Mouse (Mus musculus) erythroblast, adult 5-6 weeks (primary cell): ENCODE data around the gene Atl1. TPM values are rescaled to one million over a fixed set of nuclear protein-coding genes. Genes with fewer than 3 reads are reported as not detected.

Experiments
- ATAC-seq: replicated peaks from 2 replicates; pipeline ENCODE4 v1.8.0; 2016; ENCODE audit warnings: moderate number of reproducible peaks, mild to moderate bottlenecking, moderate TSS enrichment, inconsistent platforms; ENCODE audit not compliant: poor library complexity, low FRiP score, severe bottlenecking
- total RNA-seq, 2 experiments: library from RNA; stranded (forward) in 1 of 2; stranded (reverse) in 1 of 2; fragments of 150-400 nt in 1 of 2; fragments of 200-764, 138-1000 nt in 1 of 2; gene quantifications; 2 replicates each; pipeline versions ENCODE4 v1.2.3 to v1.2.4; 2015 to 2017; ENCODE audit warnings: low replicate concordance in 2 of 2

Atl1 gene
- total RNA-seq (2015; ENCODE audit: low replicate concordance), result 5.4 and 9.6 TPM in 2 replicates
- 12.8 and 23.0 TPM in 2 replicates for total RNA-seq (2017; ENCODE audit: low replicate concordance)

DNA sequence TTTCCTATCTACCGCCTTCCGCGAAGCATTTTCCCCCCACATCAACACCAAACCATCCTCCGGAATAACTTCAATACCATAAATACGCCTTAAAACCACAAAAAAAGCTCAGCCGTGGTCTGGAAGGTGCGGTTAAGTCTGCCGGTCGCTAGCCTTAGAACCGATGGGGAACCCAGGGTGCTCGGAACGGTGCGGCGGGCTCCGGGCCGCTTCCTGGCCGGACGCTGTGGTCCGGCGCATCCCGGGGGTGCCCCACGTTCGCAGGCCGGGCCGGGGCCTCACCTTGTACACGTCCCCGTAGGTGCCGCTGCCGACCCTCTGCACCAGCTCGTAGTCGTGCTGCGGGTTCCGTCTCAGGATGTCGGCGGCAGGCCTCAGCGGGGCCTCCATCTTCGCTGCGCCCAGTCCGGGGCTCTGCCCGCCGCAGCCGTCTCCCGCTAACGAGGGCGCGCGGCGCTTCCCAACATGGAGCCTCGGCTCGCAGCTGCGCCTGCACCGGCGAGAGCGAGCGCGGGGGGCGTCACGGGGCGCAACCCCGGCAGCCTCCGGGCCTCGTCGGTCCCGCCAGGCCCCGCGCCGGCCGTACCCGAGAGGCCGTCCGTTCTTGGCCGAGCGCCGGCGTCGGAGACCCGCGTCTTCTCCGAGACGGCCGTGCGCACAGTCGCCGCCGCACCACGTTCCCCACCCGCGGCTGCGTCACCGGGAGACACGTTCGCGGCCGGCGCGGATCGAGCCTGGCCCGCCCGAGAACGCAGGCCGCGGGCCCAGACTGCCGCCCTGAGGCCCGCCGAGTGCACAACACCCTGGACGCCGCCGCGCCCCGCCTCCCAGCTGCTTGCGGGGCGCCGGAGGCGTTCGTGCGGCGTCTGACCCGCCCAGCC lies at the start of gene Atl1, which contains the start of gene Map4k5:
Gene Atl1, plus strand, starts transcription at position 244 of the 881 bp plus-strand sequence.
Gene Map4k5, minus strand, starts transcription at position 830 of the 881 bp plus-strand sequence.
- ATAC-seq, result peak; percentile 90

DNA sequence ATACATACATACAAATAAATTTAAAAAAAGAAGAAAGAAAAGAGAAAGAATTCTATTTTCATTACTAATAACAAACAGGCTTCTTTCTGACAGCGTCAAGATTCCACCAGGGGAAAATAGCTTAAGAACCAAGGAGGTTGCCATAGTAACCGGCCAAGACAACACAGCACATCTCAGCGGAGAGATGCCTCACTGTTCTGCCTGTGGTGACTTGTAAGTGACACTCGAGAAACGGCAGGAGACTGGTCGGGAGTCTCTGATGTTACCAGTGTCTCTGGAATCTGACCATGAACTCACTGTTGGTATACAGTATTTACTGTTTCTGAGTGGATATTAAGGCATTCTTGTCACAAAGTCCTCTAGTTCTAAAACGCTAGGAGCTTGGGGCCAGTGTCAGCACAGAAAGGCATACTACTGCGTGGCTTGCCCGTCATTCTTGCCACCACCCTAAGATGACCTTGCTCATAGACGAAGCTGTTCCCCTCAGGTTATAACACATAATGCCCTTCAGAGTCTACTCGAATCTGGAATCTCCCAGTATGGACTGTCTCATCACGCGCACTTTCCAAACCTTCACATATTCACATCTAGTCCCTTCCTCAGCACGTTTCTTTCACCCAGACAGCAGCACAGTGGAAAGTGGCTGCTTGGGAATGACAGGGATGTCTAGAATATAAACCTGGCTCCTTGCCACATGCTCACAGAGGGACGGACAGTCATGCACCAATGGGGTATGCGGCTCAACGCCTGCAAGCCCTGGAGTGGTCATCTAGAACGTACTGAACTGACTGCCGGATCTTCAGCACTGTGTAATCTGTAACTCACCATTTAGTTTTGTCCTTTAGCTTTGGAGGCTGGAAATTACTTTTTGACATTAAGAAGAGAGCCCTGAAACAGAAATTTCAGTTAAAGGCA lies 48.6 kb upstream of the Atl1 start:
- ATAC-seq, result no peak

DNA sequence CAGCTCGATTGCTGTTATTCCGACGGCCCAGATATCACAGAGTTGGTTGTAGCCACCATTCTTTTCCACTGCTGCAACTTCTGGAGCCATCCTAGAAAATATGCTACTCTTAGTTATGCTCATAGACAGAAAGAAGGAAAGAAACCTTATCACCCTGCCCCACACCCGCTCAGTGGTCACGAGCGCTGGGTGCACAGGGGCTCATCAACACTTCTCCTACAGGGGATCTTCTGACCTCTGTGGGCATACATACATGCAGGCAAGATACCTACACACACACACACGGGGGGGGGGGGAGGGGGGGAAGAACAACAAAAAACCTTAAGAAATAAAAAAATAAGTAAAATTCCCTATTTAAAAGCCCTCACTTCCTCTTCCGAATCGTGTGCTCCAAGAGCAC lies 46.7 kb upstream of the Atl1 start:
- ATAC-seq, result no peak

DNA sequence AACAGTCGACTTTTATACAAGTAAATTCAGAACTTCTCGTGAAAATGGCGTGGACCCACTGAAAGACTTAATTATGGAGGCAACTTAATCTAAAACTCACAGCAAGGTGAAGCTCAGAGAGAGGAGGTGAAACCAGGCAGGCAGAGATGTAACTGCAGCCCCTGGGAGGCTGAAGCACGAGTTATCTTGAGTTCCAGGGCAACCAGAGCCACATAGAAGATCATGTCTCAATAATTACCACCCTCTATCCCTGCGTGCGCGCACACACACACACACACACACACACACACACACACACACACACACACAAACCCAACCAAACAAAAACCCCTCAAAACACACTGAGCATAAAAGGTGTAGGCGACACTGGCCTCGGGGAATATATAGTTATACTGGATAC lies 45.9 kb upstream of the Atl1 start:
- no peak for ATAC-seq

DNA sequence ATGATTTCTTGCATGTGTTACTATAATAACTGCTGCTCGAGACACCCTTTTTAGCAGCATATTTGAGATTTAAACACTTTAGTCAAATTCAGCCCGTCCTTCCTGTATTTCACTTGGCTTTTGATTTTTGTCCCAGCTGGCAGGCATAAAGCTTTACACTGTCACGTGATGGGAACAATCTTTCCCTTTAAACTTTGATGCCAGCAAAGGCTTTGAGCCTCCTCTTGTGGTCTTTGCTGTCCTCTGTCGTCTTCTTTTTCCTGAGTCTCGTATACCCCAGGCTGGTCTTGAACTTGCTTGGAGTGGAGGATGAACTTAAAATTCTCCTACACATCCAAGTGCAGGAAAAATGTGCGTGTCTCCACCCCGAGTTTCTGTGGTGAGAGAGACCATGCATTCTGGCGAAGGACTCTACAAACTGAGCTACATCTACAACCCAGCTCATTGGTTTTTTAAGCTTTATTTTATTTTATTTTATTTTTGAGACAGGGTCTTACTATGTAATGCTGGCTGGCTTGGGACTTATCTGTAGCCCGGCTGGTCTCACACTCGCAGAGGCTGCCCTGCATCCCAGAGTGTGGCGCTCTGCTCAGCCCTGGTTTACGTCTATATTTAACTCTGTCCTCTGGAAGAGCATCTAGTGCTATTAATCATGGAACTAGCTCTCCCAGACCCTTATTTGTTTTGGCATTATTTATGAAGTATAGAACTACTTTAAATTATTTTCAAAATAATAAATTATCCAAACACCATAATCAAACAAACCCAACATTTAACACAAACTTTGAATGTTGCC lies 44.1 kb upstream of the Atl1 start:
- ATAC-seq, result no peak

DNA sequence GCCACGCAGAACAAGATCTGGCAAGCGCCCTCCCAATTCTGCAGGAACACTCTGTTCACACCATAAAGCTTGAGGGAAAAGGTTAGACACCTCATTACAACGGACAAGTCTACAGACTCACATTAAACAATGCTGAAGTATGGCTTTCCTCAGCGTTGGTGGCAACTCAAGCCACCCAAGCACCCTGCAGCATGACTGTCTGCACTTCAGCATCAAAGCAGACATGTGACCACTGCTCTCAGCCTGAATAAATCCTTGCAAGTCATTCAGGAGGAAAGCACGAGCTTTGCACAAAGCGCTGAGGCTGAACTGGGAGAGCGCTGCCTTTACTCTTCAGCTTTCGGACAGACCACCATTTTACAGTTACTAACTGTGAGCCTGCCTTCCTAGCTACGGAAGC lies 40.1 kb upstream of the Atl1 start:
- ATAC-seq, result no peak

DNA sequence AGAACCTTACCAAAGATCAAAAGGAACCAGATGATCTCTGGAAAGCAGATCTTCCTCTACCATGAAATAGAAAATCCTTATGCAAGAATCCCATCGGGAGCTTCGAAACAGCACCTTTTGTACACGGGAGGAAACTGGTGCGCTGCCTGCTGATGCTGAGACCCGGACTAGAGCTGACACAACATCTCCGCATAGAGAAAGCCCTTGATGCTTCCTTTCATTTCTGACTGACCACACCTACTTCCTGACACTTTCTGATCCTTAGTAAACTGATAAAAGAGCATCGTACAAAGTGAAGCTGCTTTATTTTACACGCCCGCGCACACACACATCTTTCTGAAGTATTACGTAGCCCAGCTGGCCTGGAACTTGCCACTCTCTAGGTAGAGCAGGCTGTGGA lies 39.0 kb upstream of the Atl1 start:
- ATAC-seq, result no peak

DNA sequence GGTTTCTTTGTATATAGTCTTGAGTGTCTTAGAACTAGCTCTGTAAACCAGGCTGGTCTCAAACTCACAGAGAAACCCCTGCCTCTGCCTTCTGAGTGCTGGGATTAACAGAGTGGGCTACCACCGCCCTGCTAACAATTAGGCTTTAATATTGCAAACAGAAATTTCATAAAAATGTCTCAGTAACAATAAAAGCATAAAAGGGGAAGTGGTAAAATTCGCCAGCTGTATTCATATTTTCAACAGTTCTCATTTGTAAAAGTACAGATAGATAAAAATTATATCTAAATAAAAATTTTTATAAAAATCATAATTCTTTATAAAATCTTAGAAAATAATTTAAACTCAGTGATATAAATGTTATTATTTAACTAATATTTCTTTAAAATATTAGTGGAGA lies 38.5 kb upstream of the Atl1 start:
- no peak for ATAC-seq

DNA sequence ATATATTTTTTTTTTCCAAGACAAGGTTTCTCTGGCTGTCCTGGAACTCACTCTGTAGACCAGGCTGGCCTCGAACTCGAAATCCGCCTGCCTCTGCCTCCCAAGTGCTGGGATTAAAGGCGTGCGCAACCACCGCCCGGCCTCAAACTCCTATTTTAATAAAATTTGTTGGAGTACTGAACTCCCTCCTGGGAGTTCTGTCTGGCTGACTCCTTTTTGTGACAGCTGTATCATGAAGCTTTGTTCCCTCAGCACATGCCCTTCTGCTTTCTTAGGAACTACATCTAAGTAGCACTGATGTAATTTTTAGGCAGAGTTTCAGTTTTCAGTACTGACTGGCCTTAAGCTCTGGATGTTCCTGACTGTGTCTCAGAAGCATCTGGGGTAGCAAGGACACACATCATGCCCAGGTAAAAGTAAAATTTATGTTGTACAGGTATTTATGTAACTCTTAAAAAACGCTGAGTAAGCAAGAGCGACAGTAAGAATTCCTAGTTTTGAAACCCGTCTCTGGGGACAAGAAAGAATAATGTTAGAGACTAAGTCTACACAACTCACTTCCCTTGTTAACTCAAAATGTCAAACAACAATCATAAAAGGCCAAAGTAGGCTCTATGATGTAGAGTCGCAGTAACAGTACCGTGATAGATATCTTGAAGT lies 36.6 kb upstream of the Atl1 start:
- no peak for ATAC-seq

DNA sequence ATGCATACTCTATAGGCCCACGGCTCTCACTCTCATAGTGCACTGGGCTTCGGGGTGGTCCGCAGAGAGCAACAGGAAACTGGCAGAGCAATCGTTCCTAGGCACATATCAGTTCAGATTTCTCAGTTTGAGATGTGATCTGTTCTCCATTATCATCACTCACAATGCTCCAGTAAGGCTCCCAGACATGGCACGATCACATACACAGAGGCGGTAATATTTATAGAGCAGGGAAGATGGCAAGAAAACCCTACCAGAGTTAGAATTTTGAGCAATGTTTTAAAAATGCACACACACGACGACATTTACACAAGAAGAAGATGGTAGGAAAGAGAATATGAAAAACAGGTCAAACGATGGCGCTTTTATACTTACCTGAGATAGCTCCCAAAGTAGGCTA lies 36.0 kb upstream of the Atl1 start:
- ATAC-seq, result no peak

DNA sequence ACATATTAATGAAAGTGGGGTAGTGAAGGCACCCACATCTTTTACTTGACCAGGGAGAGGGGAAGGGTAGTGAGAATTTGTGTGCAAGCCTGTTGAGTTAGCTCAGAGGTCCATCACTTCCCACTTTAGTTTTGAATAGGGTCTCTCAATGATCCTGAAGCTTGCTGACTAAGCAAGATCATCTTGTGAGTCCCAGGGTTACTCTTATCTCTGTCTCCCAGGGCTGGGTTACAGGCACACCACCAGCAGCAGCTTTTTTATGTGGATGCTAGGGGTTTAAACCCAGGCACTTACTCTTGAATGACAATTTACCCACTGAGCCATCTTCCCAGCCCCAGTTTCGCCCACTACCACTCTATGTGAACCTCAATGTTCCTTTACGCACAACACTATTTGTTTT lies 34.8 kb upstream of the Atl1 start:
- ATAC-seq, result peak; percentile 87

DNA sequence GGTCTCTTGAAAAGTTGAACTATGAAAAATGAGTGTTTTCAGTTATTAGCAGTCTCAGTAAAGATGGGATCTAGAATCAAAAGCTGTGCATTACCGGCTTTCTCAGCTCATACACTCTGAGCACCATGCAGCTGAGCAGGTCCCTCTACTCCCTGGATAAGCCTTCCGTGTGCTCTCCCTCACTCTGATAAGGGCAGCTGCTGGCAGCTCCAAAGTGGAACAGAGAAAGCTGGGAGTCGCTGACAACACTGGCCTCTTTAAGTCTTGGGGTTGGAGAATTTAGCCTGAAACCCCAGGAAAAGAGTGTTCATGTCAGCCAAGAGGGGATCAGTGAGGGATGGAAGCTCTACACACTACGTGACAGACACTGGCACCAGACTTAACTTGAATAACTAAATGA lies 33.6 kb upstream of the Atl1 start:
- peak; percentile 84 for ATAC-seq

DNA sequence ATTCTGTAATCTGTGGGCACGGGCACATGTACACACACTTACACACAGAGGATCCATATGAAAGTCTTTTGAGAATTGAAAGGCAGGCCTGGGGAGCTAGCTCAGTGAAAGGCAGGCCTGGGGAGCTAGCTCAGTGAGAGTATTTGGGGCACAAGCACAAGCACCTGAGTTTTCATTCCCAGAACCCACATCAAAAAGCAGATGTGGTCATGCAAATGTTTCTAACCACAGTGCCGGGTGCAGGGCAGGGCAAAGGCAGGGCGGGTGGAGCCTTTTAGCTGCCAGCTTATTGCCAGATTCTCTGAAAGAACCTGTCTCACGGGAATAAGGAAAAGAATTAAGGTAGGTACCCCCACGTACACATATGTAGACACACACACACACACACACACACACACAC lies 28.9 kb upstream of the Atl1 start:
- no peak for ATAC-seq

DNA sequence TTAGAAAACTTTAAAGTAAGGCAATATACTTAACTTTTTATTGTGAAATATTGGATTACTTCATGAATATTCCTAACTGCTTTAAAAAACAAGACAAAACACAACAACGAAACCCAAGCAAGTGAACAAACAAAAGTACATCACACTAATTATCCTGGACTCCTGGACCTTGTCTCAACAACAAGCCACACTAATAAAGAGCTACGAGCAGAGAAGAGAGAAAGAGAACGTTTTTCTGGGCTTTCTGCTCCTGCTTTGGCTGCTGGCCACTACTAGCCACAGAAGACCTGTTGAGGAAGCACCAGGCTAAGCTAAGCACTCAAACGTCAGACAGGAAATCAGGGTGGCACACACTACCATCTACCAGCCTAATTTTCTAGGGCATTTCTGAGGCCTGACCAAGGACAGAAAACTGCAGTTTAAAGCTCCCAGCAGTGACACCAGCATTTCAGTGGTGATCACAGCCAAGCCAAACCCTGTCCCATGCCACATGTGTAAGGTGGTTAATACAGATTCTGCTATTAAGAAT lies 28.2 kb upstream of the Atl1 start:
- no peak for ATAC-seq

DNA sequence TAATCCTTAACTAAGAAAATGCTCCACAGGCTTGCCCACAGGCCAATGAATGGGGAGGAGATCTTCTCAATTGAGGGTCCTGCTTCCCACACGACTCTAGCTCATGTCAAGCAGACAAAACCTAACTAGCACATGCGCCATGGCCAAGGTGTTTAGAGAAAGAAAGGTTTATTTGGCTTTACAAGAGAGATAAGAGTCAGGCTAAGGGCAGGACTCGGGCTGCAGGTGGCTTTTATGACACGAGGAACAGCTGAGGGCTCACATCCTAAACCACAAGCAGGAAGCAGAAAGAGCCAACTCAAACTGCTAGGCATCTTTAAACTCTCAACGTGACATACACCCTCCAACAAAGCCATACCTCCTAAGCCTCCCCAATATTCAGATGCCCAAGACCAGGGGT lies 25.1 kb upstream of the Atl1 start:
- no peak for ATAC-seq

DNA sequence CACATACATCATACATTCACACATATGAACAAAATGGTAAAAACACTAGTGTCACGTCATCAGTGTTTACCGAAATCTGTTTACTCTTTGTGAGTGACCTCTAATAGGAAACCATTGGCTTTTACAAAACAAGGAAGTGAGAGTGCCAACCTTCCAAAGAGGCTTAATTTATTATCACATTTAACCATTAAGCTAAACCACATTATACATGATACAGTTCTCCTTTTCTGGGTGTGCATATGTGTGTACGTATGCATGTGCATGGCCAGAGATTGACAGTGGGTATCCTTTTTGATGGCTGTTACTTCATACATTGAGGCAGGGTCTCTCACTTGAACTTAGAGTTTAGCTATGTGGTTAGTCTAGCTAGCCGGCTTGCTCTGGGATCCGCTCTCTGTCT lies 20.8 kb upstream of the Atl1 start:
- no peak for ATAC-seq

DNA sequence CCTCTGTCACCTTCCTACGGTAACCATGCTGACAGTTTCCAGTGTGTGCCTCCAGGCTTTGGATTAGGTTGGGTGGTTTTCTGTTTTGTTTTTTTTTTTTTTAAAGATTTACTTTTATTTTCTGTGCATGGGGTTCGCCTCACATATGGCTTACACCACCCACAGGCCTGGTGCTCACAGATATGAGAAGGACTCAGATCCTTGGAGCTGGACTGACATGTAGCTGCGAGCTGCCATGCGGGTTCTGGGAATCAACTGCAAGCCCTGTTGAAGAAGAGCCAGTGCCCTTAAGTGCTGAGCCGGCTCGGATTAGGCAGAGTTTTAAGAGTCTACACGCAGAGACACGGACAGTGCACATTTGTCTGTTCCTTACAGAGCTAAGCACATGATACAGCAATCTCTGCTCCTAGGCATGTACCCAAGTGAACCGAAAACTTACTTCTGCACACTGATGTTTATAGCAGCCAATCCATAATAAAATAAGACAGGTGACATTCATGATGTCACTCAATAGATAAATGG lies 14.5 kb upstream of the Atl1 start:
- ATAC-seq, result 0 out of 2 replicates have a peak, but pooled peaks have one; percentile 37

DNA sequence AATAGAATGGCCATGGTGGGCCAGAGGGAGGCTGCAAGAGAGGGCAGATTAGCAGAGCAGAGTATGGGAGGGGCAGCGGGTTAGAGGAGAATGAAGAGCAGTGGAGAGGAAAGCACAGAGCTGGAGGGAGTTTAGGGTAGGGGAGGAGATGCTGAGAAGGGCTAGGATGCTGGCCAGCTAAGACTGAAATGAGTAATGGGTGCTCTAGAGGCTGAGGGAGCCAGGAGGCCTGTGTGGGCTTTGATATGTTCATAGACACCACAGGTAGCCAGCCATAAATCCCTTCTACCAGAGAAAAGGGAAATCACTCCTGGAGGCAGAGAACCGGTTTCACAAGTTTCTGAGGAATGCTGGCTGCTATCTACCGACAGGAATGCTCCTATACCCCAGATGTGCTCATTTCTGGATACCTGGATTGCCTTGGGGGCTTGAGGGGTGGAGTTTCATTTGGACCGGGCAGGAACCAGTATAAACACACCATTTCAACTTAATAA lies 13.2 kb upstream of the Atl1 start:
- 0 out of 2 replicates have a peak, but pooled peaks have one; percentile 33 for ATAC-seq

DNA sequence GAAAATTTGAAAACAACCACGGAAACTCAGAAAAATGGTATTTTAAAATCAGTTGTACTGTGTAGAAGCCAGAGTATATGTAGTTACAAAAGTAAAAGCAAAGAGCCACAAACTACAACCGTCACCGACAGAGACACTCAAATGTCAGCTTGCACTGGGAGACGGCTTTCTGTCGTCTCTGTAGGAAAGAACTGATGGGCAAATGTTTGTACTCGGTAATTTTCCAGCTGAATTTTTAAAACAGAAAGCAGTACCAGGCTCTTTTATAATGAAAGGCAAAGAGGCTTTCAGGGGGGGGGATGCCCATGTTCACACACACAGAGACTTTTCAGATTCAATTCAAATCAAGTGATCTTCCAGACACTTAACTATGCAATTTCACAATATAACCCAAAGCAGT lies 12.7 kb upstream of the Atl1 start:
- ATAC-seq, result no peak
